7 mouse cellular contexts compared by ENCODE assay signal in genomic region chr10:12612235-12612863, GRCm38 (mm10).
DNase-seq lines count a peak whose midpoint lies in the region; ATAC-seq and TF ChIP-seq lines count a peak whose summit lies in the region.

No protein-coding gene starts in this region.

- no peaks in the 10 kb centered on the region for H3K36me3 ChIP-seq in forebrain, embryonic 14.5 days (ENCODE audit: control insufficient read depth, insufficient read depth, low read length)

- TF ChIP-seq POLR2A in brain, embryonic 14.5 days (IDR thresholded peaks at IDR 0.05; ENCODE audit: borderline replicate concordance, extremely low read depth, insufficient read depth, insufficient read length, poor library complexity, severe bottlenecking): no peak

- no peak overlapping the region for H3K4me3 ChIP-seq in forebrain, embryonic 14.5 days (ENCODE audit: low read depth, low read length)

- H3K9me3 ChIP-seq in forebrain, embryonic 14.5 days (replicated peaks; ENCODE audit: control insufficient read depth, low read length): no peaks in the 10 kb centered on the region

- no peaks in the 10 kb centered on the region for H3K27me3 ChIP-seq in forebrain, embryonic 14.5 days (replicated peaks; ENCODE audit: control insufficient read depth, insufficient read depth, low read length)

- H3K9ac ChIP-seq in forebrain, embryonic 14.5 days (ENCODE audit: low read length): no peak overlapping the region

- no peak overlapping the region for H3K27ac ChIP-seq in forebrain, embryonic 14.5 days (ENCODE audit: low read depth, low read length)

- no peaks in the 10 kb centered on the region for H3K4me1 ChIP-seq in forebrain, embryonic 14.5 days (ENCODE audit: control insufficient read depth, insufficient read depth, low read length)

- peak; percentile 87; the same call in 1 of the 2 replicates for TF ChIP-seq CTCF in brain, embryonic 14.5 days (IDR thresholded peaks at IDR 0.05; ENCODE audit: borderline replicate concordance, extremely low read depth, insufficient read depth, insufficient read length)

- ATAC-seq in forebrain, embryonic 14.5 days: peak; percentile 88
- ATAC-seq in megakaryocyte, adult 5-6 weeks (ENCODE audit: poor library complexity, severe bottlenecking): peak; percentile 92

- peak; percentile 13 for DNase-seq in urinary bladder, postnatal 25 days (ENCODE audit: low spot score)
- no peak for DNase-seq in urinary bladder, postnatal 4 days (ENCODE audit: low spot score in 2 of 2)
- peak; percentile 88 for DNase-seq in brain, embryonic 14.5 days (ENCODE audit: low read depth)
- DNase-seq in forebrain, embryonic 14.5 days (ENCODE audit: low spot score): peak; percentile 82
- DNase-seq in kidney, postnatal 14 days: peak; percentile 46
- DNase-seq in skeletal muscle tissue, adult 2 months (ENCODE audit: low read depth, low spot score): peak; percentile 10

- H3K4me2 ChIP-seq in forebrain, embryonic 14.5 days (ENCODE audit: low read length): no peak overlapping the region

- WGBS in forebrain, embryonic 14.5 days: 21% methylated on average over 4 of the region's 4 CpGs

Comparison
In these comparisons a context has a peak if more than half of its experiments do, and no peak if none do; other contexts are left out.
1. DNase-seq: peak in urinary bladder, postnatal 25 days (single experiment), brain, embryonic 14.5 days (single experiment), forebrain, embryonic 14.5 days (single experiment), kidney, postnatal 14 days (single experiment) and skeletal muscle tissue, adult 2 months (single experiment); none in urinary bladder, postnatal 4 days (0 of 2).